Mouse (Mus musculus) left cerebral cortex, postnatal 36 days (tissue): ENCODE measurements around the gene Zkscan1. TPM values are rescaled to one million over a fixed set of nuclear protein-coding genes. Genes with fewer than 3 reads are reported as not detected.
"Not testable (repeated sequence)": the region's sequence is repeated elsewhere in the genome, so short reads cannot be mapped to it uniquely, and the experiment has no call there.

ENCODE experiments used
- DNase-seq, 2 experiments: peaks; one replicate each; pipeline ENCODE4 v3.0.0; 2021 to 2022; ENCODE audit warnings: low spot score in 2 of 2, mixed read lengths in 1 of 2
- intact Hi-C: fragments of 180-260 bp; cut with DNase I; formaldehyde crosslinking; loops from one replicate; pipeline ENCODE4 v1.15.1; 2025
- total RNA-seq, 2 experiments: library from RNA; stranded (reverse); gene quantifications; 2 replicates each; pipeline ENCODE4 v1.2.3; 2021

Zkscan1 gene
- 10 to 100 TPM; 39.9 to 40.2 TPM for total RNA-seq

DNA sequence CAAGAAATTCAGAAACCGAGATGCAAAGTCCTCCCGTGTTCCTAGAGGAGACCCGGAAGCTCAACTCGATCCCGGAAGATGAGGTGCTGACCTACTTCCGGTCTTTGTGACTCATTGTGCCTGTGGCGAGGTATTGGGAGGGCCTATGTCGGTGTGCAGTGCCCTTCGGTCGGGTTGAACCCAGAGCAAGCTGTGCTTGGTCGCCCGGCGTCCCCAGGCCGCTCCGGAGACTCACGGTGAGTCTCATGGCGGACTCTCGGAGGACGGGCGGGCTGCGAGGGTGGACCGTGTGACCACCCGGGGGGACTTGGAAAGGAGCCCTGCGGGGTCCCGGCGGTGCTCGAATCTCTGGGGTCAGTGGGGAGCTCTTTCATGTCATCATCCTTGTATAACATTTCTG is at the start of gene Zkscan1:
Gene Zkscan1, plus strand, starts transcription at position 89 of the 400 bp plus-strand sequence.
- intact Hi-C loops: loop anchor here (1.0 to 2.0 kb wide), 2 partner anchors 32 to 70 kb away; partner anchors contain the start of genes Zfp113 and Zscan21
- peak; percentile 70 to 81 for DNase-seq

GRCm38 (mm10) chr5:138052894-138053293 is 32.0 kb upstream of the Zkscan1 start, which contains the start of gene Smok3c:
TSS of gene Smok3c (plus strand) at chr5:138053194.
- intact Hi-C loops, DNase-seq: not testable (repeated sequence)

DNA sequence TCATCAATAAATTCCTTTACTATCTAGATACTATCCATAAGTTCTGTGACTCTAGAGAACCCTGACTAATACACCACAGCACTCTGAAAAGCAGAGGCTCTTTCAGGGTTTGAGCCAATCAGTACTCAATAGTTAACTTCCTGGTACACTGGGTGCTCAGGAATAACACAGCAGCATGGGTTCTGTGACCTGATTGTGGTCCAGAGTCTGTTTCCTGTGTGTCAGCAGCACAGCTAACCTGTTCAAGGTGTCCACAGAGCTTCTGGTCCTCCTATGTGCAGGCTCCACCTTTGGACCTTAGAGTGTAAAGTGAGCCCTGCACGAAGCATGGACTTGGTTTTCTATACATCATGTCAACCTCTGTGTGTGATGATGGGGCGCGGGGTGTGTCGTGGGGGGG is 11.1 kb upstream of the Zkscan1 start:
- no peak for DNase-seq
- intact Hi-C loops: no loop called here

- intact Hi-C loops: no loop called here
- DNase-seq: no peak
Measured at GRCm38 (mm10) chr5:138075684-138076083, 9.2 kb upstream of the Zkscan1 start.

- intact Hi-C loops: no loop called here
- DNase-seq: no peak
Measured at GRCm38 (mm10) chr5:138076148-138076547, 8.7 kb upstream of the Zkscan1 start.

DNA sequence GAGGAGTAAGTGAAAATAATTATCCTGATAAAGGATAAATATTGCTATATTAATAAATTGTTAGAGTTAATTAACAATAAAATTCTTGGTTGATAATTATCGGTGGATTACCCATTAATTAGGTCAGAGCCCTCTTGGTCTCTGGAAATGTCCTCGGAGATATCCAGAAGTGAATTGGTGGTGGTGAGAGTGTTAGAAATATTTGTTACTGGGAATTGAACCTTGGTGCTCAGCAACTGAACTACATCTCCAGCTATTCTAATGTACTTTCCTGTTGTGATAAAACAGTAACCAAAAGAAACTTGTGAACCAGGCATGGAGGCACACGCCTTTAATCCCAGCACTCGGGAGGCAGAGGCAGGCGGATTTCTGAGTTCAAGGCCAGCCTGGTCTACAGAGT is 4.4 kb upstream of the Zkscan1 start:
- intact Hi-C loops: no loop called here
- no peak for DNase-seq

DNA sequence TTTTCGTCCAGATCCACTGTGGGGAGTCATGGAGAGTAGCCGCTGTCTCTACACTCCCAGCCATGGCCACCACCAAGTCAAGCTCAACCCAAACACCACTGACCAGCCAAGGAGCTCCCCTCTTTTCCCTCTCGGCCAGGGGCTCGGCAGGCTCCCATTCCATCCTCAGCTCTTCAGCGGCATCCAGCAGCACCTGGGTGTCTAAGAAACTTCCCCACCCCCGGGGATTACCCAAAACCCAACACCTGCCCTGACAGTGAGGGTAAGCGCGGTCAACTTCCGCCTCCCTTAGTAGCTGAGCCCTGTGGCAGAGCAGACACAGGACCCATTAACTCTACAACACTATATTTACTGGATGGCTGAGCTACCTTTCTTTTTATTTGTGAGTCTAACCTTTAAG is 3.4 kb upstream of the Zkscan1 start:
- intact Hi-C loops: no loop called here
- DNase-seq: peak in 1 of 2 experiments; percentile 1

DNA sequence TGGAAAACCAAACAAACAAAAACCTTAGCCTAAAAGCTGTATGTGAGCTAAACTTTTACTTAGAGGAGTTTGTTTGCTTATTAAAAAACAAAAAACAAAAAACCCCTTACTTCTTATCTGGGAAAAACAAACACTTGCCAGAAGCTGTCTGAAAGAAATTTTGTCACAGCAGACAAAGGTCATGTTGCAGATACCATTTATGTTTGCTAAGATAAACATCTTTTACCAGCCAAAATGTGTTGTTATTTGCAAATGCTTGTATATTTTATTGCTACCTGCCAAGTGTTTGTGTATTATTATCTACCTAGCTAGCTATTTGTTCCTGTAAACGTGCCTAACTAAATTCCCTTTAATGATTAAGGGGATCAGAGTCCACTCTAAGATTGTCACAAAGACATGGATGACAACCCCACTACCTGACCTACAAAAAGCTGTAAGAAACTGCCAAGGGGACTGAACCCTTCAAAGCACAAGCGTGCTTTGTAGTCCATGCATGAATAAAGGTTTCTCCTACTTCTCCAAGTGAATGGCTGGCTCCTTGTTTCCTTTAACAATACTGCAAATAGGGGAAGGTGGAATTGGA is 1.5 kb upstream of the Zkscan1 start:
- intact Hi-C loops: no loop called here
- no peak for DNase-seq

DNA sequence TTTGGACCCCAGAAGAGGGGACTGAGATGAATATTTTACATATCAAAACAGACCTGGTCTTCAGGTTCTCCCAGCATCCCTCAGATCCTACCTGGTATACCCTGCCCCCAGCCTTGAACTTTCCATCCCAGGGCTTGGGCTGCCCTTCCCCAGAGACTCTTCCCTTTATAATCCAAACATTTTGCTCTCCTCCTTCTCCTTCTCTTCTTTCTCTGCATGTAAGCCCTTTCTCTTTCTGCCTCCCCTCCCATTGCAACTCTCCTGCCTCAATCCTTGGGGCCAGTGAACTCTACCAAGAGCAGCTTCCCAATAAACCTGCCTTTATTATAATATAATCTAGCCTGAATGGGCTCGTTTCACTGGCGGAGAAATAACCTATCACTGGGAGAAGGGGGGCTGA is 948 bp upstream of the Zkscan1 start:
- no peak for DNase-seq
- intact Hi-C loops: loop anchor here (1.0 to 2.0 kb wide), 2 partner anchors 33 to 71 kb away; partner anchors contain the start of genes Zfp113 and Zscan21

- no peak for DNase-seq
- intact Hi-C loops: loop anchor here (1.0 to 2.0 kb wide), 2 partner anchors 32 to 71 kb away; partner anchors contain the start of genes Zfp113 and Zscan21
Measured at GRCm38 (mm10) chr5:138084507-138084906, 377 bp upstream of the Zkscan1 start.

- intact Hi-C loops: loop anchor here (2.0 kb wide), 1 partner anchor 31 kb away; the partner anchor contains the start of gene Zscan21
Measured at GRCm38 (mm10) chr5:138085421-138085911, 582 bp downstream of the Zkscan1 start.

DNA sequence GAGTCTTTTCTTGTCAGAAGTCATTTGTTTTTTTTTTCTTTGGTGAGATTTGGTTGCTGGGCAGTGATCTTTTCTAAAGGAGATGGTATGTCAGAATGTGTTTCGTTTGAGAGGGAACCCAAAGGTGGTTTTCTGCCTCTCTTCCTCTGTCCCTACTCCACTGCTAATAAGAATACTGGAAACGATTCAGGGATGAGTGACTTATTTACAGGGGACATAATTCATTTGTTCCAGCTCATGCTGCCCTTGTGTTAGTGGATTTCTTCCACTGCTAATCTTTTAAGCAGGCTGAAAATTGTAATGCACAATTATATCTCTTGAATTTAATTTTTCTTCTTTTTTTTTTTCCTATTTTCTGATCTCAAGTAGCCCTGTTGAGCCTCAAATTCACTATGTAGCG is 2.0 kb downstream of the Zkscan1 start:
- intact Hi-C loops: no loop called here
- DNase-seq: no peak

More at GRCm38 (mm10) chr5:138085421-138085911, 582 bp downstream of the Zkscan1 start:
- peak; percentile 14 to 23 for DNase-seq

- intact Hi-C loops: no loop called here
- DNase-seq: no peak
Measured at GRCm38 (mm10) chr5:138088366-138088765, 3.5 kb downstream of the Zkscan1 start.

- intact Hi-C loops: no loop called here
Measured at GRCm38 (mm10) chr5:138089108-138089551, 4.2 kb downstream of the Zkscan1 start.

DNA sequence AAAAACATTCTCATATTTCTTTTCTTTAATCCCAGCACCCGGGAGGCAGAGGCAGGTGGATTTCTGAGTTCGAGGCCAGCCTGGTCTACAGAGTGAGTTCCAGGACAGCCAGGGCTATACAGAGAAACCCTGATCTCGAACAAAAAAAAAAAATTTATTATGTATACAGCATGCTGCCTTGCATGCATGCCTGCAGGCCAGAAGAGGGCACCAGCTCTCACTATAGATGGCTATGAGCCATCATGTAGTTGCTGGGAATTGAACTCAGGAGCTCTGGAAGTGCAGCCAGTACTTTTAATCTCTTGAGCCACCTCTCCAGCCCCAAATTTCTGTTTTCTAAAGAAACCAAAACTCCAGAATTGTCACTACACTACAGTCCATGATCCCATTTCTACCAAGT is 5.4 kb downstream of the Zkscan1 start:
- intact Hi-C loops: no loop called here
- DNase-seq: no peak

More at GRCm38 (mm10) chr5:138089108-138089551, 4.2 kb downstream of the Zkscan1 start:
- DNase-seq: no peak

DNA sequence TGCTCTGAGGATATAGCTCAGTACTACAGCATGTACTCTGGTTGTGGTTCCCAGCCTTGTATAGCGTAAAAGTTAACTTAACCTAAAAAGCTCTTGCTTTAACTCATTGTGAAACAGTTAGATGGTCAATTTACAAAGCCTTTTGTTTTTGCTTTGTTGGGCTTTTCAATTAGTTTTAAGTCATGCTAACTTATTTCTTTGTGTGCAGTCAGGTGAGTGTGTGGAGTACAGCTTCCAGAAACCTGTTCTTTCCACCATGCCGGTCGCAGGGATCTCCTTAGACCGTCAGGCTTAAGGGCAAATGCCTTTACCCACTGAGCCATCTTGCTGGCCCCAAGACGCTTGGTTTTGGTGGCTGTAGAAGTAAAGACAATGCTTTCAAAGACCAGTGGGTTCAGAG is 5.9 kb downstream of the Zkscan1 start:
- DNase-seq: no peak
- intact Hi-C loops: no loop called here

DNA sequence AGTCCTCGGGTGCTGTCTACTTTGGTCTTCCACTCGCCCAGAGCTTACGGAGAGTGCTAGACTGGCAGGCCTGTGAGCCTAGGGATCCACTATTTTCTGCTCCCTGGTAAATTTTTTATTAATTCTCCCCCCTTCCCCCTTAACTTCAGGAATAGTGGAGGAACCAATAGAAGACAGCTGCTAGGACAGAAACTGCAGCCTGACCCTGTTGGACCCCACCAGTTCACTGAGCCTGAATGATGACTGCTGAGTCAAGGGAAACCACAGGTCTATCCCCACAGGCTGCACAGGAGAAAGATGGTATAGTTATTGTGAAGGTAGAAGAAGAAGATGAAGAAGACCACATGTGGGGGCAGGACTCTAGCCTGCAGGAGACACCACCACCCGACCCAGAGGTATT is 7.9 kb downstream of the Zkscan1 start:
- intact Hi-C loops: no loop called here
- DNase-seq: no peak

GRCm38 (mm10) chr5:138094474-138094873 is 9.6 kb downstream of the Zkscan1 start:
- intact Hi-C loops: no loop called here

GRCm38 (mm10) chr5:138104976-138105375 is 20.1 kb downstream of the Zkscan1 start:
- intact Hi-C loops: no loop called here
- DNase-seq: no peak

More at GRCm38 (mm10) chr5:138094474-138094873, 9.6 kb downstream of the Zkscan1 start:
- DNase-seq: no peak

- no peak for DNase-seq
- intact Hi-C loops: no loop called here
Measured at GRCm38 (mm10) chr5:138107130-138107529, 22.2 kb downstream of the Zkscan1 start.

- not testable (repeated sequence) for DNase-seq
- intact Hi-C loops: loop anchor here (10.0 kb wide), 1 partner anchor 315 kb away; no protein-coding TSS in a partner anchor
Measured at GRCm38 (mm10) chr5:138109847-138110396, 25.0 kb downstream of the Zkscan1 start.
